In the genomic region with DNA sequence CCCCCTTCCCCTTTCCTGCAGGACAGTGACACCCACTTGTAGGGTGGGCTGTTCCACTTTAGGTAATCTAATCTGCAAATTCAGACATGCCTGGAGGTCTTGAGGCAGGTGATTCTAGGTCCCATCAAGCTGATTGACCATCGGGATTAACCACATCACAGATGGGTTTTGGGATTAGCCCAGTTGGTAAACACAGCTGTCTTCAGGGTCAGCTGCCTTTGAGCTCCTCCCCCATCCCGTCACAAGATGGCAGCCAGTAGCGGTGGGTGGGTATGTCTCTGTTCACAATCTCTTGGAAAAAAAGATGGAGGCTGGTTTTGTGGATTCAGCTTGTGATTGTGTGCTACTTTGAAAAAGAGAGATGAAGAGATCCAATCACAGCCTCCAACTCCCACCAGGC, we compare ENCODE assay signal across 24 mouse cellular contexts.
"Had no signal": no experiment of that assay in that cellular context is flagged by ENCODE, and none has a peak within 500 bp of the region (broad histone marks: within the 10 kb centered on the region; RNA-seq: fewer than 3 reads in every experiment).

No protein-coding gene starts in this region.

- H3K4me1 ChIP-seq: hindbrain, embryonic 10.5 days; hindbrain, embryonic 13.5 days; hindbrain, embryonic 15.5 days; limb, embryonic 15.5 days had no signal

- ATAC-seq: hindbrain, postnatal 0 days; liver, embryonic 12.5 days had no signal

- H3K27ac ChIP-seq: heart, embryonic 10.5 days; hindbrain, embryonic 10.5 days; hindbrain, embryonic 13.5 days; hindbrain, embryonic 15.5 days; hindbrain, postnatal 0 days; kidney, embryonic 15.5 days; kidney, postnatal 0 days; limb, embryonic 13.5 days; limb, embryonic 15.5 days; liver, embryonic 12.5 days had no signal

- H3K4me3 ChIP-seq: gastrocnemius, adult 2 months; heart, embryonic 10.5 days; heart, embryonic 12.5 days; hindbrain, embryonic 10.5 days; hindbrain, embryonic 13.5 days; hindbrain, embryonic 15.5 days; kidney, embryonic 15.5 days; limb, embryonic 13.5 days; limb, embryonic 15.5 days; liver, embryonic 12.5 days had no signal

- H3K4me2 ChIP-seq: heart, embryonic 12.5 days; hindbrain, embryonic 13.5 days; hindbrain, embryonic 15.5 days; kidney, embryonic 15.5 days; limb, embryonic 13.5 days; limb, embryonic 15.5 days; liver, embryonic 12.5 days had no signal

- H3K27me3 ChIP-seq: heart, embryonic 12.5 days; hindbrain, embryonic 13.5 days; hindbrain, embryonic 15.5 days; kidney, embryonic 15.5 days; limb, embryonic 13.5 days; limb, embryonic 15.5 days; liver, embryonic 12.5 days had no signal

- DNase-seq: gastrocnemius, postnatal 10 days; heart, adult 18-20 months; heart, postnatal 10 days; heart, postnatal 4 days; kidney, adult 11 months; kidney, adult 2 months; kidney, adult 9 months; kidney, postnatal 14 days; kidney, postnatal 36 days; layer of hippocampus, adult 9-11 months; layer of hippocampus, postnatal 36 days; left cerebral cortex, postnatal 4 days had no signal

- H3K9ac ChIP-seq: heart, embryonic 12.5 days; hindbrain, embryonic 13.5 days; hindbrain, embryonic 15.5 days; kidney, embryonic 15.5 days; limb, embryonic 13.5 days; limb, embryonic 15.5 days; liver, embryonic 12.5 days had no signal

- H3K9me3 ChIP-seq: heart, embryonic 10.5 days; heart, embryonic 12.5 days; hindbrain, embryonic 10.5 days; hindbrain, embryonic 13.5 days; hindbrain, embryonic 15.5 days; kidney, embryonic 15.5 days; limb, embryonic 13.5 days; limb, embryonic 15.5 days; liver, embryonic 12.5 days had no signal
